Mouse (Mus musculus): ENCODE measurements around the gene Nhlrc3. TPM values are rescaled to one million over a fixed set of nuclear protein-coding genes. Genes with fewer than 3 reads are reported as not detected.

Nhlrc3 gene
- polyA plus RNA-seq, 2 experiments from 2014 or later: 15.9 to 17.7 TPM

DNA sequence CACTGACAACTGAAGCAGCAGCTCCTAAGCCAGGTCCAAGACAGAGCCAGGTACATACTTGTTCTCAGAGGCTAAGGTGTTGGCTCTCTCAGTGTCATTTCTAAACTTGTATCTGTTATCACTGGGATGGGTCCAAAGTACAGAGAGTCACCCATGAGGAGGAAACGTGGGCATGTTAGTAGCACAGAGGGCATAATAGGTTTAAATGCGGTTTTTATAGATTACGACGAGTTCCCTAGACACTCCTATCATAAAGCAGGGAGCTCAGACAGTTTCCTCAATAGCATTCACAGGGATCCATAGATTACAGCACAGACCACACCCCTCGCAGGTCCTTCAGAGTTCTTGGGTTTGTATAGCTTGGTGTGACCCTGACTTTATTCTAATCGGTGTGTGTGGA lies 9.1 kb downstream of the Nhlrc3 start:
- no peak for ATAC-seq

DNA sequence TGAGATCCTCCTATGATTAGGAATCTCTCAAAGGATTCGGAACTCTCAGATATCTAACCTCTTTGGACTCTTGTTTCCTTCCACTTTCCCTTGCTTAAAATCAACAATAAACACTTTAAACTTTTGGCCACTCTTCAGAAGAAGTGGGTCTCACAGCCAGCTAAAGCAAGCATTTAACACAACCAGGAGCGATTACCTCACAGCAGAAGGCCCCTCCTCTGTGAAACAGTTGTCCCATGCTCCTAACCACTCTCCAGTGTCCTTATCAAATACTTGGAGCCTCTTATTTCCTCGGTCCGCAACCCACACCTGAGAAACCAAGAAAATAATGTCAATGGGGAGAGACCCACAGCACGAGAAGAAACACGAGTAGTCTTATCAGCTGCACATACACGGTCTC lies 9.8 kb downstream of the Nhlrc3 start:
- ATAC-seq: no peak

DNA sequence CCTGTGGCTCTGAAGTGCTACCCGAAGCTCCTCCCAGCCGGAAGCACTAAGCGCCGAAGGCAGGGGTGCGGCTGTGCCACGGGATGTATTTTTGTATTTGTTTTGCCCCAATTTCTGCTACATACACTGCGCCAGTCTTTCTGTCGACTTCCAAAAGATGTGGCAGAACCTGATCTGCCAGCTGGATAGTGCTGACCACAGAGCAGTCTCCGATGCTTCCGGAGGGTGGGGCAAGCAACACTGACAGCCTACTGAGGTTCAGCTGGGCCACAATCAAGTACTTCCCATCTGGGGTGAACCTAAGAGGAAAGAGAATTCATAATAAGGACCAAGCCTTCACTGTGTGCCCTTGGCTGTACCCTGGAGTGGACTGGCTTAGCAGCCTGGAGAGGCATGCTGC lies 10.8 kb downstream of the Nhlrc3 start:
- ATAC-seq: no peak

DNA sequence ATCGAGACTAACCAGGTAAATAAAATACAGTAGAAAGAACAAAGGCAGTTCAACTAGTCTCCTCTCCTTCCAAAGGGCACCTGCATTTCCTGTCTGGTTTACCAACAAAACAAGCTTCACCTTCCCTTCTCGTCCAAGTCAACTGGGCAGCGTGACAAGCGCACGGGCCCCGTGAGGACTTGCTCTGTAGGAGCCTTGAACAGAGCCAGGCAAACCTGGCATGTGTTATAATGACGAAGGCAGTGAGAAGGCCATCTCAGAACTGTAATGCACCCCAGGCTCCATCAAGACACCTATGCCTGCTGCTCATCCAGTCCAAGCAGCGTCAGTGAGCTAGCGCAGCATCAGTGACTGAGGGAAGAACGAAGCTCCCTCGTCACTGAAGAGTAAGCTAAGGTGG lies 12.5 kb downstream of the Nhlrc3 start:
- ATAC-seq: no peak

DNA sequence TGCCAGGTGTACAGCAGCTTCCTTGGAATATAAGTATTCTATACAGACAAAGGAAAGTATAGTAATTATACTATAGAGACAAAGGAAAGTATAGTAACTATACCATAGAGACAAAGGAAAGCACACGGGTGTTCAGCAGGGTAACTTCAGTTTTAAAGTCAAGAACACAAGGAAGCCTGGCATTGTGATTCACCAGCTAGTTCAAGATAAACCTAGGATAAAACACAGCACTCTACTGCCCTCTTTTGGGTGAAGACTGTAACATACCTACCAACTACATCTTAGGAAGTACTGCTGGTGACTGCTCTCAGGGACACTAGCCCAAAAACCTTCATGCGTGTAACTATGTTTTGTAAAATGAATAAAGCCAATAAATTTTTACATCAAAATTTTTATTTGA lies 14.9 kb downstream of the Nhlrc3 start:
- ATAC-seq: peak; percentile 84

DNA sequence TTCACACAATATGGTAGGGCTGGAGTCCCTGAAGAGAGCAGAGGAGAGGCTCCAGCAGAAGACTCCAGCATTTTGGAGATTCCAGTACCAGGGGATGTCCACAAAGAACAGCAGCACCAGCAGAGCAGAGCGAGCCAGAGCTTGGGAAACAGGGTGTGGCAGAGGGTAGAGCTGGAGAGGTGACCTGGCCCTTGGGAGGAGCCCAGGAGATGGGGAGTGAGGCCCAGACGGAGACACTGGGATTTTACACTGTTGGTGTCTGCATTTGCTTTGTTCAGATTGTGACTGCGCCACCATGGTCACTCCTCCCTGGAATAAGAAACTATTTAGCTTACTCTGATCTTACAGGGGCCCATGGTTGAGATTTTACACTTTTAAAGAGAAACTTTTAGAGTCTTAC lies 16.3 kb downstream of the Nhlrc3 start:
- no peak for ATAC-seq

DNA sequence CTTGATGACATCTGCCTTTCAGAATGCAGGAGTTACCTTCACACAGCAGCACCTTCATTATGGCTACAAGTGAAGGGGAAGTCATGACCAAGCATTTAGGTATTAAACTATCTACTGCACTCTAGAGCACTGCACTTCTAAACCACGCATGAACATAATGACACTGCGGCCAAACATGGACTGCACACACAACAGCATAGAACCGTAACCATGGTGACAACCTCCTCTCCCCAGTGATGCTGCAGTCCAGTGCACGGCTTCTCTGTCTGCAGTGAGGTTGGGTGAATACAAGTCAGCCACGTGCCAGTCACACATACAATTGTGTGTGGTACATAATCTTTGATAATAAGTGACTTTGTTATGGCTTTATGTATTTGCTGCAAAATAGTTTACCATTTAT lies 17.6 kb downstream of the Nhlrc3 start:
- no peak for ATAC-seq

DNA sequence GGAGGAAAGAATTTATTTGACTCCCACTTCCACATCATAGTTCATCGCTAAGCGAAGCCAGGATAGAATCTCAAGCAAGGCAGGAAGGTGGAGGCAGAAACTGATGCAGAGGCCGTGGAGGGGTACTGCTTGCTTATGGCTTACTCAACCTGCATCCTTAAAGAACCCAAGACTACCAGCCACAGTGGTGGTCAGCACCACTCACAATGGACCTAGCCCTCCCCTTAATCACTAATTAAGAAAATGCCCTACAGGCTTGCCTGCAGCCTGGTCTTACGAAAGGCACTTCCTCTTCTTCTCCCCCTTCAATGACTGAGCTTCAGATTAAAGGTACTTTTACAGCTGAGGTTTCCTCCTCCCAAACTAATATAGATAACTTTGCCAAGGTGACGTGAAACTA lies 26.6 kb downstream of the Nhlrc3 start:
- no peak for ATAC-seq

DNA sequence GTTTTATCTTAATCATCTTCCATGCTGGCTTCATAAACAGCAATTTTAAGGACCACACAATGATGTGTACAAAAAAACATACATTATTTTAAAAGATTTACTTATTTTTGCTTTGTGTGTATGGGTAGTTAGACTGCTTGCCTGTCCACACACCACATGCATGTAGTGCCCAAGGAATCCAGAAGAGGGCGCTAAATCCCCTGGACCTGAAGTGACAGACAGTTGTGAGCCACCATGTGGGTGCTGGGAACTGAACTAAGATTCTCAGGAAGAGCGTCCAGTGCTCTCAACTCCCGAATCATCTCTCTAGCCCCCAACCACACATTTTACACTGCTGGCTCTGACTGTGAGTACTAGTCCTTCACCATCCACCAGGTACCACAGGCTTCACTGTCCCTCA lies 28.5 kb downstream of the Nhlrc3 start:
- ATAC-seq: no peak

DNA sequence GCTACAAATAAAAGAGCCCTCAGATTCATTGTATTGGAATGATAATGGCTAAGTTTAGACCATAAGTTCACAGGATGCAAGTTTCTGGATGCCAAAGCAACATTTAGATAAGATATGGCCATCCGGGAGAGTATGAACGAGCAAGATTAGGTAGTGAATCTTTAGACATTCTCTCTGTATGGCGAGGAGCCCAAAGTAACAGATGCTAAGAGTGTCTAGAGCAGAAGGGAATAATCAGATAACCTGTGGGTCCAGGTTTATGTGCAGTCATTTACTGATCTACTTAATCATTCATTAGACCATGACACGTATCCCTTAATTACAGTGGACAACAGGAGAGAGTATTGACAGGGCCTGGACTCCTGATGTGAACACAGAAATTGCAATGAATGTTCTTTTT lies 39.6 kb downstream of the Nhlrc3 start:
- ATAC-seq: no peak

DNA sequence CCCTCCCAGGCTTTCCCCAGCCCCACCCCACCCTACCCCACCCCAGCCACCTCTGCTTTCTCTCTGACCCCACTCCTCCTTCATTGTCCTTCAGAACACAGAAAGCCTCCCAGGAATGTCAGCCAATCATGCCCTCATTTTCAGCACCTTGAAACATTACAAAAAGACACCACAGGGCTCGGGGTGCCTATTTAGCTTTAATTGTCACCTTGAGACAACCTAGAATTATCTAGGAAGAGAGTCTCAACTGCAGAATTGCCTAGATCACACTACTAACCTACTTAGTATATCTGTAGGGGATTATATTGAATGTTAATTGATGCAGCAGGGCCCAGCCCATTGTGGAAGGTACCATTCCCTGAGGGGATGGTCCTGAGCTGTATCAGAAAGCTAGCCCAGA lies 40.4 kb downstream of the Nhlrc3 start:
- ATAC-seq: no peak

DNA sequence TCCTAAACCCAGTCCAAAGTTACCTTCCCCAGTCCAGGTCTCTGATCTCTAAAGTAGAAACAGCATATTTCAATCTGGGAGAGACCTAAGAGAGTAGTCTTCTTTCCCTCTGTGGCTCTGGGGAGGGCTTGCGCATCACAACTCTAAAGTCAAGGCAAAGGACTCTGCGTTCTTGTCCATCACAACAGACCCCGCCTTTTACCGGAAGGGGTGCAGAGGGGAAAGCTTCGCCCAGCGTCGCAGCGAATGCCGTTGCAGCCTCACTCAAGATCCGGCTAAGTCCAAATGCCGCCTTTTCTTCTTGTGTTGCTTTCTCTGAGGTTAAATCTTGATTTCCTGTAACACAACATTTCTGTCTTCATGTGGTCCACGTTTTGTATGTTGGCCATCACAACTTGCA lies 41.5 kb downstream of the Nhlrc3 start:
- no peak for ATAC-seq

DNA sequence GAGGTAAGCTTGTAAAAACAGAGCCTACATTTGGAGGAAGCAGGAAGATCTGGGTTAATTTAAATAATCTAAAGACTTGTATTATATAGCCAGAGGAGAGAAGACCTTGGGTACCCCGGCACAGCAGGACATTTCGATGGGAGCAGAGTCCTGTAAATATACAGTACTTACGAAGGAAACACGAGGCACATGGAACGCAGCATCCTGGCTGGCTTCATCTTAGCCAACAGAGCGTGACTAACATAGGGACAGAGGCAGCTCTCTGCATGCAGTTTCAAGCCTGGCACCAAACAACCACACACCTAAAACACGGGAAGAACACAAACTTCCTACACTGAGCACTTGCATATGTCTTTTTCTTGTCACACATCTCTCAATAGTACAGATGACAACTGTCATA lies 45.4 kb downstream of the Nhlrc3 start:
- ATAC-seq: no peak

DNA sequence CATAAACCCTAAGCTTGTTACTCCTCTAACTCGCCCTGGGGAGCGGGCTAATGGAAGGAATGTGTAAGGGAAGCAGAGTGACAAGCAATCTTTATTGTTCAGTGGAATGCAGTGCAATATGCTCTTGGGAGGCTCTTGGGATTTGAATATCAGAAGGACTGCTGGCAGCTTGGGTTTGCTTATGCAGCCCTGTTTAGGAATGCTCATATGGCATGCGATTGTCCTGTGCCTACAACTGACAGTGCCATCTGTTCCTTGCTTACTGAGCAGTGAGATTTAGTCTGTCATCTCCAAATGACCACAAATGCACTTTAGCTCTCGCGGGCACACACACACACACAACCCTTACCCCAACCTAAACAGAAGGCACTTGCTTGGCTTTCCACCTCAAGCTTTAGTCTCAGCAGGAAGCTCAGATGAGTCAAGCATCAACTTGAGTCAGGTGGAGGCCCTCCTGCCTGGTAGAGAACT lies 47.1 kb downstream of the Nhlrc3 start:
- no peak for ATAC-seq

DNA sequence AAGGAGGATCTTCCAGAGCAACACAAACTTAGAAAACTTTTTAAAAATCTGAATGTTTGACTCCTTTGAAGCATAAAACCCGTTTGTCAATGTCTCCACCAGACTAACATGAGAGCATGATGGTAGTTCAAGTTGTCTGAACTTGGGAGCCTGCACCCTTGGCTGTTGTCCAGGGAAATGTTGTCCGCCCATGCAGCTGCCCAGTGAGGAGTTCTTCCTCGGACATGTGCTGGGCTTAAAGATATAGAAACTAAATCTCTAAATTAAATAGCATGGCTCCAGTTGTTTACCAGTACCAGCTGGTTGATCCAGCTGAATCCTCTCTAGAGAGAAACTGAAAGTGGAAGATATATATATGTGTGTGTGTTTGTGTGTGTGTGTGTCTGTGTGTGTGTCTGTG lies 49.2 kb downstream of the Nhlrc3 start:
- ATAC-seq: no peak

DNA sequence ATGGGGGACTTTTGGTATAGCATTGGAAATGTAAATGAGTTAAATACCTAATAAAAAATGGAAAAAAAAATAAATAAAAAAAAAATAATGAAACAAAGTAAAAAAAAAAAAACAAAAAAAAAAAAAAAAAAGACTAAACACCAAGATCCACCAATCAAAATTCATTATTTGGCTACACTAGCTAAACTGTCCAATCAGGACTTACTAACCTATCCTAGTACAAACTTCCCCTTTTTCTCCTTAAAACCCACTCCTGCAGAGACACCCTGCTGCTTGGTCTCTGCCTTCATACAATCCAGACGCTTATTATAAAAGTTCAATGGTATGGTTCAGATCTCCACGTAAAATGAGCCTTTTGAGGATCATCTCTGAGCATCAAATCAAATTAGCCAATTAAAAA lies 49.7 kb downstream of the Nhlrc3 start:
- ATAC-seq: no peak

DNA sequence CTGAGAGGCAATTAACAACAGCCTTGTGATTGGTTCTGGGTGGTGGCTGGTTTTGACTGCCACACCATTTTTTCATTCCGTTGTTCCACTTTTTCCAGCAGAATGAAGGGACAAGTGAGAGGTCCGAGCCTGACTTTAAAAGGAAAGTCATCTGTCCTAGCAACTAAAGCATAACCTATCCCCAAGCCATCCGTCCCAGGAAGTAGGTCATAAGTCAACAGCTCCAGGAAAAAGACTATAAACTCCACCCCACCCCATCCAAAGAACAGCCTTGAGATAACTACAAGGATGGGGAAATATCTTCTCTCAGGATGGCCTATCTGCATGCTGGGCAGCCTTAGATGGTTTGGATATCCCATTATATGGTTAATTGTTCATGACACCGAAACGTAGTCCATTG lies 50.9 kb downstream of the Nhlrc3 start:
- ATAC-seq: no peak

DNA sequence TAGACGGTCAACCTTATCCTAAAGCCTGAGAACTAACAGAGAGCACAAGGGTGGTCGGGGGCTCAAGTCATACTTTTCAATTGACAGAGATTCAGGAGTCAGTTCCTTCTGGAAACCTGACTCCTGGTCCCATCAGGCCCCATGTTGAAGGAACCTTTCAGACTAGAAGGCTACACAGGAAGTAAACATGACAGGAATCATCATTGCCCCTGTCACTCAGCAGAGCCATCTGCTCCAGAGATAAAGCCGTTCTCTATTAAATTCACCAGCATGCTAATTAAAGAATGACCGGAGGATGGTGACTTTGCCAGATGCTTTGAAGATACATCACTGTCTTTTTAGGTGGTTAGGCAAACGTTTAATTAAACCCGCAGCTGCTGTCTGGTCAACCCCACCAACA lies 53.1 kb downstream of the Nhlrc3 start:
- no peak for ATAC-seq

DNA sequence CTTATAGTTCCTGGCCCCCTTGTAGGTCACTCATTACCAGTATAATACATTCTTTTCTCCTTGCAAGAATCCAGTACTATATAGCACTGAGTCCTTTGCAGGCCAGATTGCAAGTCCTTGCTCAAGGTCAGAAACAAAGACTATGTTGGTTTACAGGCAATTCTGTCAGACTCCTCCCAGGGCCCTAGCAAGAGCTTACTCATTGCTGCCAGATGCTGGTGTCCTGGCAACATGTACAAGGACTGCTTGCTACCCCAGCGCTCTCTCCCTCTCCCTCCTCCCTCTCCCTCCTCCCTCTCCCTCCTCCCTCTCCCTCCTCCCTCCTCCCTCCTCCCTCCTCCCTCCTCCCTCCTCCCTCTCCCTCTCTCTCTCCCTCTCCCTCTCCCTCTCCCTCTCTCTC lies 56.0 kb downstream of the Nhlrc3 start:
- no peak for ATAC-seq

Other genes with a start within 250 kb of the Nhlrc3 start
- 10 to 100 TPM; 11.2 to 11.9 TPM for gene Proser1, start 334 bp upstream of the Nhlrc3 start, polyA plus RNA-seq (2017; shearing (Covaris generic))
- gene Stoml3, start 25.3 kb upstream of the Nhlrc3 start, polyA plus RNA-seq (2017; shearing (Covaris generic)): not detected
- not detected for gene Frem2, start 194.0 kb upstream of the Nhlrc3 start, polyA plus RNA-seq (2017; shearing (Covaris generic))